Mouse (Mus musculus): Measurements from ENCODE around the gene Fbln5. TPM values are rescaled to one million over a fixed set of nuclear protein-coding genes. Genes with fewer than 3 reads are reported as not detected.
A peak's percentile ranks its signal among the peaks of the same experiment; 100 is the strongest.

Fbln5 gene
- polyA plus RNA-seq, 1 experiment from 2014 or later, result 15.1 TPM

DNA sequence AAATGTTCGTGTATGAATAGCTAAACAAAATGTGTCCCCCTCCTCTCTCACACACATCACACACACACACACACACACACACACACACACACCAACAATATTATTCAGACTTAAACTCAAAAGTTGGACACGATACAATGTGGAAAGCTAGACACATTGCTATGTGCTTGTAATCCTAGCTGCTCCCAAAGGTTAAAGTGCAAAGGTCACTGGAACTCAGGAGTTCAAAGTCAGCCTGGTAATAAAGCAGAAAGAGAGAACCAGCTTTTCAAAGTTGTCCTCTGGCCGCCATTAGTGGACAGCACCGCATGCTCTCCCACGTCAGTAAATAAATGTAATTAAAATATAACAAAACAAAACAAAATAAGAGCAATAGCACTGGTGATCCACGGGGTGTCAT, 3.1 kb downstream of the Fbln5 start:
- Histone ChIP-seq H3K27me3 (ENCODE audit: control insufficient read depth, insufficient read depth, low read length) (peaks cover 8% of the 10 kb centered on the region), H3K4me1 (replicated peaks; ENCODE audit: control insufficient read depth, insufficient read depth, low read length) (peaks cover 7% of the 10 kb centered on the region; the same call in 1 of the 2 replicates), H3K4me3 (replicated peaks; ENCODE audit: low read length) (no peak overlapping the region), H3K9ac (no peak overlapping the region), H3K27ac (no peak overlapping the region), H3K4me2 (replicated peaks) (no peak overlapping the region), H3K9me3 (ENCODE audit: control insufficient read depth, low read length) (no peaks in the 10 kb centered on the region), H3K36me3 (replicated peaks; ENCODE audit: control insufficient read depth, insufficient read depth) (no peaks in the 10 kb centered on the region)
- DNase-seq (ENCODE audit: low spot score) (no peak), ATAC-seq (ENCODE audit: low FRiP score) (no peak)
- 88% methylated on average over 6 of the region's 6 CpGs for WGBS

DNA sequence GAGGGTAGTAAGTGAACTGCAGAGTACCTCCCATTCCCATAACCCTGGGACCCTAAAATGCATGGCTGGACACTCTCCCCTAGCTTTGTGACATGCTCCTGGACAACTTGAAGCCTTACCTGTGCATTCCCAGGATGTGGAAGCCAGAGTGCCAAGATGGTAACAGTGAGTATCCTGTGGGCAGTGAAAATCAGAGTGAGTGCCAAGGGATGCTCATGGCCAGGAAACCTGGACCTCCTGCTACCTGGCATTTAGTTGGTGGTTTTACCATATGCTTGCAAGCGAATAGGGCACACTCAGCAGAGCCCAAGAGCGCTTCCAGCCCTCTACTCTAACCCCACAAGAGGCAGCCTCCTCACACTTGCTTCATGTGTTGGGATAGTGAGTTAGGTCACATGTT, 4.4 kb downstream of the Fbln5 start:
- H3K4me1 ChIP-seq (replicated peaks; ENCODE audit: control insufficient read depth, insufficient read depth, low read length), result peaks cover 4% of the 10 kb centered on the region; the same call in 1 of the 2 replicates
- peaks cover 1% of the 10 kb centered on the region for H3K27me3 ChIP-seq (ENCODE audit: control insufficient read depth, insufficient read depth, low read length)
- ATAC-seq (ENCODE audit: low FRiP score), result no peak
- H3K27ac ChIP-seq, result no peak overlapping the region
- WGBS, result 94% methylated on average over 2 of the region's 2 CpGs
- no peak overlapping the region for H3K4me3 ChIP-seq (replicated peaks; ENCODE audit: low read length)
- H3K9ac ChIP-seq, result no peak overlapping the region
- H3K4me2 ChIP-seq (replicated peaks), result no peak overlapping the region
- no peak for DNase-seq (ENCODE audit: low spot score)
- H3K9me3 ChIP-seq (ENCODE audit: control insufficient read depth, low read length), result no peaks in the 10 kb centered on the region
- no peaks in the 10 kb centered on the region for H3K36me3 ChIP-seq (replicated peaks; ENCODE audit: control insufficient read depth, insufficient read depth)

DNA sequence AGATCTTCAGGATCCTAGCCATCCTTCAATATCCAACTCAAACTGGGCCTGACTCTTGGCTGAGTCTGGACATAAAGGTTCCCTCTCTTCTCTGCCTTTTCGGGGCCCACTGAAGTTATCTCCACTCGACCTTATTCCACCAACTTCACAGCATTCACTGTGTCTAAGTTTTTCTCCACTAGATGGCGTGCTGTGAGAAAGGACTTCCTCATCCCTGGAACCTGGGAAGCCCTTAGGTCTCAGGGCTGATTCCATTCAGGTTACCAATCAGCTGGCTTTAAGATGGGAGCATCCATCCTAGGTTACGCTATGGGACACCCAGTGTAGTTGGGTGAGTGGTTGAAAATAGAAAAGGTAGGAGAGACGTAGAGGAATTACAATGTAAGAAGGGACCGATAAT, 7.7 kb downstream of the Fbln5 start:
- no peaks in the 10 kb centered on the region for H3K27me3 ChIP-seq (ENCODE audit: control insufficient read depth, insufficient read depth, low read length)
- no peak for ATAC-seq (ENCODE audit: low FRiP score)
- 70% methylated on average over 6 of the region's 6 CpGs for WGBS
- H3K4me3 ChIP-seq (replicated peaks; ENCODE audit: low read length), result no peak overlapping the region
- H3K4me2 ChIP-seq (replicated peaks), result no peak overlapping the region
- H3K36me3 ChIP-seq (replicated peaks; ENCODE audit: control insufficient read depth, insufficient read depth), result no peaks in the 10 kb centered on the region
- no peak for DNase-seq (ENCODE audit: low spot score)
- no peaks in the 10 kb centered on the region for H3K4me1 ChIP-seq (replicated peaks; ENCODE audit: control insufficient read depth, insufficient read depth, low read length)
- no peak overlapping the region for H3K27ac ChIP-seq
- H3K9me3 ChIP-seq (ENCODE audit: control insufficient read depth, low read length), result no peaks in the 10 kb centered on the region
- H3K9ac ChIP-seq, result no peak overlapping the region

DNA sequence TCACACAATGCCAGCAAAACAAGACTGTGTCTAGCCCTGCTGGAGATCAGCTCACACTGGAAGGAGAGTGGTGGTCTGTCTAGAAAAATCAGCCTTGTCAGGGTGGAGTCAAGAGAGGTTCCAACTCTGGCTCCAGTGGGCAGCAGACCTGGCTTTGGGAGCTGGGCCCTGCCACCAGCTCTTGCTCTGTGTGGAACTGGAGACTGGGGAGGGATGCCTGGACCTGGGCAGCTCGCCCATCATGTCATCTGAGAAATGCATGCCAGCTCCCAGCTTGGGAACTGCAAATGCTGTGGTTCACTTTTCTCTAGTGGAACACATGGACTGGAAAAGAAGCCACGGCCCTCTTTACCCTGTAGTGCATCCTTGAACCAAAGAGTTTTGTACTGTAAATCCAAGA, 8.3 kb downstream of the Fbln5 start:
- no peak for ATAC-seq (ENCODE audit: low FRiP score)
- WGBS, result 72% methylated on average over 2 of the region's 2 CpGs

DNA sequence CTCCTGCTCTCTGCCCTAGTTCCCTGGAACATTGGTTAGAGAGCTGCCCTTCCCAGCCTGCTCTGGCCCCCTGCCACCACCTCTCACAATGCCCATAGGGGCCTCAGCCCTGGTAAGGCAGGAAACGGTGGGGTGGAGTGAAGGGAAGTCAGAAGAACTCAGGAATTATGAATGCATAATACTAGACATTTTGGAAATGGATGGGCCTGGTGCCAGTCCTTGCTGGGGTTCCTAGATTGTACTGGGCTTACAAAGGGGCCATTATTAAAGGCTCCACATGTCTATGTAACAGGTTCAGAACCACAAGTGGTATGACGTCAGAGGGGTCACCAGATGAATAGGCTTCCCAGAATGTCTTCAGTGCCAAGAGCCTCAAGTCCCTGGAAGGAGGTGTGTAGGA, 11.5 kb downstream of the Fbln5 start:
- Histone ChIP-seq H3K27ac (no peak overlapping the region), H3K4me1 (replicated peaks; ENCODE audit: control insufficient read depth, insufficient read depth, low read length) (no peaks in the 10 kb centered on the region), H3K27me3 (ENCODE audit: control insufficient read depth, insufficient read depth, low read length) (no peaks in the 10 kb centered on the region), H3K36me3 (replicated peaks; ENCODE audit: control insufficient read depth, insufficient read depth) (no peaks in the 10 kb centered on the region), H3K9me3 (ENCODE audit: control insufficient read depth, low read length) (no peaks in the 10 kb centered on the region), H3K4me2 (replicated peaks) (no peak overlapping the region), H3K4me3 (replicated peaks; ENCODE audit: low read length) (no peak overlapping the region), H3K9ac (no peak overlapping the region)
- DNase-seq (ENCODE audit: low spot score) (no peak), ATAC-seq (ENCODE audit: low FRiP score) (peak; percentile 17; the same call in 1 of the 2 replicates)
- 56% methylated on average over 2 of the region's 2 CpGs for WGBS

More for the DNA sequence above, 8.3 kb downstream of the Fbln5 start:
- H3K4me1 ChIP-seq (replicated peaks; ENCODE audit: control insufficient read depth, insufficient read depth, low read length), result no peaks in the 10 kb centered on the region
- no peak overlapping the region for H3K9ac ChIP-seq
- no peak for DNase-seq (ENCODE audit: low spot score)
- H3K4me3 ChIP-seq (replicated peaks; ENCODE audit: low read length), result no peak overlapping the region
- H3K36me3 ChIP-seq (replicated peaks; ENCODE audit: control insufficient read depth, insufficient read depth), result no peaks in the 10 kb centered on the region
- H3K4me2 ChIP-seq (replicated peaks), result no peak overlapping the region
- no peaks in the 10 kb centered on the region for H3K9me3 ChIP-seq (ENCODE audit: control insufficient read depth, low read length)
- no peaks in the 10 kb centered on the region for H3K27me3 ChIP-seq (ENCODE audit: control insufficient read depth, insufficient read depth, low read length)
- H3K27ac ChIP-seq, result no peak overlapping the region

DNA sequence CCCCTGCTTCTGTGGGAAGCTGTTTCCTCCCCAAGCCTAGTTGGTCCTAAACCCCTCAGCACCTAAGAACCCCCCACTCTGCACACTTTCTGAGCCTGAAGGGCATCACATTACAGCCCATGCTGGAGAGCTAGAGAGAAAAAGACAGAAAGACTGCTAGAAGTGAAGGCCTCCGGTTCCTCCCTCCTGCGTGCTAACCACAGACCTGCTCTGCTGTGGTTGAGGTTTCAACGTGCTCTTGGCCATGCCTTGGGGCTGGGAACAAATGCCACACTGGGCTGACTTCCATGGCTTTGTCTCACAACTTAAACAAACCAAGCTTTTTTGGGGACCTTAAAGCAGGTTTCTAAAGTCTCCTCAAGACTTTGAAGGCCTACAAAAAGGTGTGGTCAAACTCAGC, 16.4 kb downstream of the Fbln5 start:
- Histone ChIP-seq H3K27ac (no peak overlapping the region), H3K9me3 (ENCODE audit: control insufficient read depth, low read length) (no peaks in the 10 kb centered on the region), H3K4me2 (replicated peaks) (no peak overlapping the region), H3K36me3 (replicated peaks; ENCODE audit: control insufficient read depth, insufficient read depth) (no peaks in the 10 kb centered on the region), H3K4me1 (replicated peaks; ENCODE audit: control insufficient read depth, insufficient read depth, low read length) (no peaks in the 10 kb centered on the region), H3K4me3 (replicated peaks; ENCODE audit: low read length) (no peak overlapping the region), H3K9ac (no peak overlapping the region), H3K27me3 (ENCODE audit: control insufficient read depth, insufficient read depth, low read length) (no peaks in the 10 kb centered on the region)
- ATAC-seq (ENCODE audit: low FRiP score) (no peak), DNase-seq (ENCODE audit: low spot score) (no peak)
- 87% methylated on average over 3 of the region's 3 CpGs for WGBS

DNA sequence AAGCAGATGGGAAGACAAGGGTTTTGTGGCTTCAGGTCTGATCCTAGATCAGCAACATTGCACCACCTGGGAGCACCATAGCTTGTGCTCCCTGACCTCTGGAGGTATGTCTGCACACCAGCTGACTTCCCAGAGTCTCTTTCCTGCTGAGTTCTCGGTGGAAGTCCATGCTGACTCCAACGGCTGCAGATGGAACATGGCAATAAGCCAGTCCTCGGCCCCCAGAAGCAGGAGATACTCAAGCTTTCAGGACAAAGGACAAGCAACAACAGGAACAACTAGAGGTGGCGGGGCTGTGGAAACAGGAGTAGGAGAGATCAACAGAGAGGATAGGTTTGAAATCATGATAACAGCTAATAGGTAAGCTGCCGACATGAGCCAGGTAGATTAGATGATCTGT, 17.1 kb downstream of the Fbln5 start:
- Histone ChIP-seq H3K36me3 (replicated peaks; ENCODE audit: control insufficient read depth, insufficient read depth) (no peaks in the 10 kb centered on the region), H3K27ac (no peak overlapping the region), H3K9ac (no peak overlapping the region), H3K9me3 (ENCODE audit: control insufficient read depth, low read length) (no peaks in the 10 kb centered on the region), H3K4me2 (replicated peaks) (no peak overlapping the region), H3K4me3 (replicated peaks; ENCODE audit: low read length) (no peak overlapping the region), H3K27me3 (ENCODE audit: control insufficient read depth, insufficient read depth, low read length) (no peaks in the 10 kb centered on the region), H3K4me1 (replicated peaks; ENCODE audit: control insufficient read depth, insufficient read depth, low read length) (no peaks in the 10 kb centered on the region)
- DNase-seq (ENCODE audit: low spot score) (no peak), ATAC-seq (ENCODE audit: low FRiP score) (no peak)
- WGBS, result 75% methylated on average over 5 of the region's 5 CpGs

DNA sequence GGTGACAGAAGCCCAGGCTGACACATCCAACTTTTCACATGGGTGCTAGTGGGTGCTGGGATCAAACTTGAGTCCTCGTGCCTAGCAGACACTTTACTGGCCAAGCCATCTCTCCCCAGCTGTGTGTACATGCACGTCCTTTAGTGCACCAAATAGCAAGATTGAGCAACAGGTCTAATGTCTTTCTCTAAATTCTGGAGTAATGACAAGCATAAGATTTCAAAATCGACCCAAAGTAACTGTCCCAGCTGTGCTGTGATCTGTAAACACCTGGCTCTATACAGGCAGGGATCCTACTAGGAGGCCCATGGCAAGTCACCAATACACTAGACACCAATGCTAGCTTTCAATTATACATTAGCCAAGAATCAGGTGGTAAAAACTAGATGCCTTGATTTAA, 17.8 kb downstream of the Fbln5 start:
- no peaks in the 10 kb centered on the region for H3K36me3 ChIP-seq (replicated peaks; ENCODE audit: control insufficient read depth, insufficient read depth)
- no peak for ATAC-seq (ENCODE audit: low FRiP score)
- no peak overlapping the region for H3K9ac ChIP-seq
- H3K4me2 ChIP-seq (replicated peaks), result no peak overlapping the region
- H3K27ac ChIP-seq, result no peak overlapping the region
- WGBS, result 81% methylated on average over 3 of the region's 3 CpGs
- DNase-seq (ENCODE audit: low spot score), result no peak
- H3K9me3 ChIP-seq (ENCODE audit: control insufficient read depth, low read length), result no peaks in the 10 kb centered on the region
- no peaks in the 10 kb centered on the region for H3K4me1 ChIP-seq (replicated peaks; ENCODE audit: control insufficient read depth, insufficient read depth, low read length)
- H3K27me3 ChIP-seq (ENCODE audit: control insufficient read depth, insufficient read depth, low read length), result no peaks in the 10 kb centered on the region
- no peak overlapping the region for H3K4me3 ChIP-seq (replicated peaks; ENCODE audit: low read length)

DNA sequence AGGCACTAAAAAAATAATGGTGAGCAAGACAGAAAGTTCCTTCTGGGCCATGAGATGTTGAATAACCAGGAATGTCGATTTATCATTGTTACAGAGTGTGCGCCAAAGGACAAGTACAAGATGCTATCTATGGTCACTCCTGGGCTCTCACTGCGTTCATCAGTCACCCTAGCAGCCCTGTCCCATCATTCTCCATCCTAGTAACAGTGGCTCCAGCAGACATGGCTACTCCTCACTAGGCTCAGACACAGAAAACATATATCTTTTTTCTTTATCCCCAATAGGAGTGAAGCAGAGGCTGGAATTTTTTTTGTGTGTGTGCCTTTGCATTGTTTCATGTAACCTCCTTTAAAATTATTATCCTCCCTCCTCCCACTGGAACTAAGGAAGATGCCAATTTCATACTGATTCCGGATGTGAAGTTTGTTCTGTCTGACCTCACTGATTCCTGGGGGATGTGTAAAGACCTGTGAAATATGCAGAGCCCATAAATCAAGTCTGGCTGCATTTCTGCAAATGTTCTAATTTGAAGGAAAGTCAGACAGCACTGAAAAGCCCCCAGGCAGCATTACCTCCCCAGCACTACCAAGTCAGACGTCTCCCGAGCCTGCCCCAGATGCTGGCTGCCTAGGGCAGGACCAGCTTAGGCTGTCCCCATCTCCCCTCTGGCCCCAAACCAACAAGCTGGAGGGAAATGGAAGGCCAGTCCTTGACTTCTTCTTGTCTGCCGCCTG, 20.5 kb downstream of the Fbln5 start:
- H3K27ac ChIP-seq, result no peak overlapping the region
- no peaks in the 10 kb centered on the region for H3K36me3 ChIP-seq (replicated peaks; ENCODE audit: control insufficient read depth, insufficient read depth)
- no peak for DNase-seq (ENCODE audit: low spot score)
- no peaks in the 10 kb centered on the region for H3K9me3 ChIP-seq (ENCODE audit: control insufficient read depth, low read length)
- no peak overlapping the region for H3K4me3 ChIP-seq (replicated peaks; ENCODE audit: low read length)
- no peak overlapping the region for H3K9ac ChIP-seq
- 75% methylated on average over 7 of the region's 7 CpGs for WGBS
- no peak overlapping the region for H3K4me2 ChIP-seq (replicated peaks)
- H3K27me3 ChIP-seq (ENCODE audit: control insufficient read depth, insufficient read depth, low read length), result no peaks in the 10 kb centered on the region
- ATAC-seq (ENCODE audit: low FRiP score), result no peak
- no peaks in the 10 kb centered on the region for H3K4me1 ChIP-seq (replicated peaks; ENCODE audit: control insufficient read depth, insufficient read depth, low read length)

DNA sequence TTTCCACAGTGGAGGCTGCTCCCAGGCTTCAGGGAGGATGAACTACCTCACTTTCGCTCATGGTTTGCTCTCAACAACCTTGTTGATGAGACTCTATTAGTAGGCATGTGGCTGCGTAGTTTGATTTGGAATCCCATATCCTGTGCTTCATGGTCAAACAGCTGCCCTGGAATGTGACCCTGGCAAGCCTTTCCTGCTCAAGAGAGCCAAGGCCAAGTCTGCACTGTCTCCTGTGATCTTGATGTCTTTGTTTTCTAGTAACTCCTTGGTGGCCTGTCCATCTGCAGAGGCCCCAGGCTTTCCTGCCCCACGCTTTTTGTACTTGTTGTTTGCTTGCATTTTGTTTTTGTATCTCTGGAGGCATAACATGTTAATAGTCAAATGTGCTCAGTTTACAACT, 24.4 kb downstream of the Fbln5 start:
- 89% methylated on average over 3 of the region's 3 CpGs for WGBS
- no peak for DNase-seq (ENCODE audit: low spot score)
- no peaks in the 10 kb centered on the region for H3K4me1 ChIP-seq (replicated peaks; ENCODE audit: control insufficient read depth, insufficient read depth, low read length)
- ATAC-seq (ENCODE audit: low FRiP score), result no peak
- H3K27ac ChIP-seq, result no peak overlapping the region
- no peaks in the 10 kb centered on the region for H3K9me3 ChIP-seq (ENCODE audit: control insufficient read depth, low read length)
- H3K27me3 ChIP-seq (ENCODE audit: control insufficient read depth, insufficient read depth, low read length), result no peaks in the 10 kb centered on the region
- H3K4me3 ChIP-seq (replicated peaks; ENCODE audit: low read length), result no peak overlapping the region
- no peak overlapping the region for H3K9ac ChIP-seq
- H3K36me3 ChIP-seq (replicated peaks; ENCODE audit: control insufficient read depth, insufficient read depth), result no peaks in the 10 kb centered on the region
- no peak overlapping the region for H3K4me2 ChIP-seq (replicated peaks)

All from hindbrain, embryonic 14.5 days (tissue).